Mouse (Mus musculus) embryonic fibroblast, embryonic 13.5 days (primary cell): ENCODE results near the gene Gpr4.

ENCODE experiments used
- CTCF ChIP-seq: IDR thresholded peaks from 2 replicates; pipeline ENCODE4 v1.5.1; 2011; ENCODE audit warnings: mild to moderate bottlenecking, control low read depth, low read length, moderate library complexity, borderline replicate concordance; ENCODE audit not compliant: insufficient read depth
- POLR2A ChIP-seq: IDR thresholded peaks from 2 replicates; pipeline ENCODE4 v1.6.1; 2011; ENCODE audit warnings: low read depth, mild to moderate bottlenecking, control low read depth, low read length, moderate library complexity

DNA sequence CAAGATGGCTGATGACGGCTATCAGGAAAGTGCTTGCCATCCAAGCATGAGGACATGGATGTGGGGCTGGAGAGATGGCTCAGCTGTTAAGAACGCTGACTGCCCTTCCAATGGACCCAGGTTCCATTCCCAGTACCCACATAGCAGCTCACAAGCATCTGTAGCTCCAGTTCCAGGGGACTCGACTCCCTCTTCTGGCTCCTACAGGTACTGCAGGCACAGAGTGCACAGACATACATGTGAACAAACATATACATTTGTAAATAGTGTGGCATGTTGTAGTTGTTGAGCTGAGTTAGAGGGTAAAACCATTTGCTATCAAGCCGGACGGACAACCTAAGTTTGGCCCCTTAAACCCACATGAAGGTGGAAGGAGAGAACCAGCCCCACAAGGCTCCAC lies 2.3 kb upstream of the Gpr4 start:
- TF ChIP-seq CTCF: no peak
- no peak for TF ChIP-seq POLR2A
